Mouse (Mus musculus) layer of hippocampus, adult 11-12 months (tissue): Measurements from ENCODE around the gene Natd1.
A peak's percentile ranks its signal among the peaks of the same experiment; 100 is the strongest.

Source experiments
- DNase-seq: peaks from one replicate; pipeline ENCODE4 v3.0.0; 2022; ENCODE audit warnings: low spot score

Natd1 gene

GRCm38 (mm10) chr11:60931869-60932481, 17.4 kb upstream of the Natd1 start, which contains the start of gene Map2k3:
TSS of gene Map2k3 (plus strand) at chr11:60932033.
- peak; percentile 96 for DNase-seq

- DNase-seq: no peak
Measured at GRCm38 (mm10) chr11:60931282-60931868, 16.8 kb upstream of the Natd1 start.

GRCm38 (mm10) chr11:60930724-60931281, 16.3 kb upstream of the Natd1 start:
- no peak for DNase-seq

GRCm38 (mm10) chr11:60927264-60927663, 12.7 kb upstream of the Natd1 start:
- DNase-seq: peak; percentile 94

DNA sequence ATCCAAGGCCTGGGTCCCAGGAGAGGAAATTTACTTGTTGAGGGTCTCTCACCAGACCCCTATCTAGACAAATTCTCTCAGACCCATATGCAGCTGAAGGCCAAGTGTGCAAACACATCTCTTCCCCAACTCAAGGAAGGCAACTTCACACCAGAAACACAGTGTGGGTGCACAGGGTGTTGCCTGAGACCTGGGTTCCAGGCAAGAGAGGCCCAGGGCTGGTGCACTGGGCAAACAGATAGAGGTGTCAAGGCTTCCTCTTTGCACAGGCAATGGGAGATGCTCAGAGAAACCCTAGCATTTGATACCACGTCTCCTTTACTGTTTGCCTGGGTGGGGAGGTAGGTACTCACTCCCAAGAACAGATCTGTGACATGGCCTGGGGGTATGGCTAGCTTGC, 10.4 kb upstream of the Natd1 start:
- no peak for DNase-seq

- no peak for DNase-seq
Measured at GRCm38 (mm10) chr11:60924498-60924897, 9.9 kb upstream of the Natd1 start.

- DNase-seq: no peak
Measured at GRCm38 (mm10) chr11:60922964-60923363, 8.4 kb upstream of the Natd1 start.

DNA sequence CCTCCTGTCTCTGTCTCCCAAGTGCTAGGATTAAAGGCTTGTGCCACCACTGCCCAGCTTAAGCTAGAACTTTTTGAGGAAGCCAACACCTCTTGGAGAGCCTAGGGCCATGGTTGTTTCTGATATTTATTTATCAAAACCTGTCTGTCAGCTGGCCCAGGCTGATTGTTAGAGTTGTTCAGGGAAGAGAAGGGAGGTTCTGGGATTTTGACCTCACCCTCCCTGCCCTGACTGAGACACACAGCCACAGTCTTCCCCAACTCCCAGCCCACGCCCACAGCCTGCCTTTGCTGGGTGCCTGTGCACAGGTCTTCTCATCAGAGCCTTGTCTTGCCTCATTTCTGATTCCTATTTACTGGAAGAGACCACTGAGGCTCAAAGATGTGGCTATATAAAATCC, 7.6 kb upstream of the Natd1 start:
- DNase-seq: no peak

DNA sequence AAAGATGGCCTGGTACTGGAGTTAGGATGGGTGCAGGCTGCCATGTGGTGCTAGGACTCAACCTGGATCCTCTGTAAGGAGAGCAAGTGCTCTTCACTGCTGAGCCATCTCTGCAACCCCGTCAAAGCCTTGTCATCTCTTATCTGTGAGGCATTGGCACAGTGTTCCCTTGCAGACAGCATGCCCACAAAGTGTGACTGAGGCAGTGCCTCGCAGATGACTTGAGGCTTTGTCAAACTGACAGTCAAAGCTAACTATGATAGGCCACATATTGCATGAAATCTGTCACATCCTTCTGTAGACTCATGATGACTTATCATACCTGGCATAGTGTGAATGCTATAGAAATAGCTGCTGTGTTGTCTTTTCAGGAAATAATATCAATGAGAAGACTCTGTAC, 5.5 kb upstream of the Natd1 start:
- DNase-seq: no peak

DNA sequence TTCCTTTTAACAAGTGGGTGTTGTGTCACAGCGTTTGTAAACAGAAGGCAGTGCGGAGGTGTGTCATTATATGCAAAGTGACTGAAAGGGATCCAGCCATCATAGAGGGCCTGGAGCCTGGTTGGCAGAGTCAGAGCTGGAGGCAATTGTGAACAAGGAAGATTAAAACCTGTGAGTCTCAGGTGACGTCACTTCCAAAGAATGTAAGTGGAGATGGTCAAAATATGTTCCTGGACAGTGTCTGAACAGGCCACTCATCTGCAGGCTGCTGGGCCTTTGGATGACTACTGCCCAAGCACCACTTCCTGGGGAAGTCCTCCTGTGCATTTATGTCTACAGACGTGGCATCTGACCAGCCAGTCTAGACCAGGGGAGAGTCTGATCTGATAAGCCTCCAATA, 651 bp upstream of the Natd1 start:
- DNase-seq: no peak

- DNase-seq: peak; percentile 93
Measured at GRCm38 (mm10) chr11:60913301-60914196, 1.0 kb downstream of the Natd1 start.

DNA sequence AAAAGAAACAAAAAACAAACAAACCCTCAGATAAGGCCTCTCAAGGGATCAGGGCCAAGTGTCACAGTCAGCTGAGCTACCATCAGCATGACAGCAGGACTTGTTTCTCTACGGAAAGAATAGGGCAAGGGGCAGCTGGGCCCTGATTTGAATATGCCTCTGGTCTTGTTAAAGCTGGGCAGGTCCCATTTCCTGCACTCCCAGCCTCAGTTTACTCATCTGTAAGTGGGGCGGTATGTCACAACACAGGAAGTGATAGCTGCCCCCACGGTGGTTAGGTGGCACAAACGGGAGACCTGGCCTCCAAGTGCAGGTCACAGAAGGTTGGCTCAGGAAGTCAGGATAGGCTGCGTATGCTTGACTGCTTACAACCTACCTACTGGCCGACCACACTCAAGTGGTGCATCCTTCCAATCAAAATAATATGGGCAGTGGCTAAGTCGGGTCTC, 2.0 kb downstream of the Natd1 start:
- no peak for DNase-seq

DNA sequence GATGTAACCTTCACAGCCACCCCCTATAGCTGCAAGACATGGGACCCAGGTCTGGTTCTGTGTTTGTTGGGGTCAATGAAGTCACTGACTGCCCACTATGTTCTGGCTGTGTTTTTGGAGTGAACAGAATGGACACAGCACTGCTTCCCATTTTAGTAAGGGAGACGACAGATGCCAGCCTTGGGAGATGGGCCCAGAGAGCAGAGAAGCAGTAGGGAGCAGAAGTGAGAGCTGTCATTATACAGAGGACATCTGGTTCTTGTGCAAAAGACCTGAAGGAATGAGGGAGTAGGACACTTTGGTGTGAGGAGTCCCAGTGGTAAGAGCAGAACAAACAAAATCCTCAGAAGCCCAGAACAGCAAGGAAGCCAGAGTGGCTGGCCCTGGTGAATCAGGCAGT, 4.9 kb downstream of the Natd1 start:
- no peak for DNase-seq

- no peak for DNase-seq
Measured at GRCm38 (mm10) chr11:60908073-60908472, 6.5 kb downstream of the Natd1 start.

DNA sequence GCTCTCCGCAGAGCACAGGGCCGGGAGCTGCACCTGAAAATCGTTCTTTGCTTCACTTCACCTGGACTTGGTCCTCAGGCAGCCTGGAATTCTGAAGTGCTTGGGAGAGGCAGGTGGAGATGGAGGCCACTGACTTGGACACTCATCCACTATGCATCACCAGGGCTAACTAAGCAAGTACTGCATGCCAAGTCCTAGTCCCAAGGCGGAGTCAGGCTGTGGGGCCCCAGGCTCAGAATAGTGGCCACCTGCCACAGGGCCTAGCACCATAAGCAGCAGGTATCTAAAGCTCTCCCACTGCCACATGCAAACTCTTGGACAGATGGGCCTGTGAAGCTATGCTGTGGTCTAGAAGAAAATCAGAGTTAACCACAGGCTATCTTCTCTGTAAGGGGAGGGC, 8.1 kb downstream of the Natd1 start:
- no peak for DNase-seq

DNA sequence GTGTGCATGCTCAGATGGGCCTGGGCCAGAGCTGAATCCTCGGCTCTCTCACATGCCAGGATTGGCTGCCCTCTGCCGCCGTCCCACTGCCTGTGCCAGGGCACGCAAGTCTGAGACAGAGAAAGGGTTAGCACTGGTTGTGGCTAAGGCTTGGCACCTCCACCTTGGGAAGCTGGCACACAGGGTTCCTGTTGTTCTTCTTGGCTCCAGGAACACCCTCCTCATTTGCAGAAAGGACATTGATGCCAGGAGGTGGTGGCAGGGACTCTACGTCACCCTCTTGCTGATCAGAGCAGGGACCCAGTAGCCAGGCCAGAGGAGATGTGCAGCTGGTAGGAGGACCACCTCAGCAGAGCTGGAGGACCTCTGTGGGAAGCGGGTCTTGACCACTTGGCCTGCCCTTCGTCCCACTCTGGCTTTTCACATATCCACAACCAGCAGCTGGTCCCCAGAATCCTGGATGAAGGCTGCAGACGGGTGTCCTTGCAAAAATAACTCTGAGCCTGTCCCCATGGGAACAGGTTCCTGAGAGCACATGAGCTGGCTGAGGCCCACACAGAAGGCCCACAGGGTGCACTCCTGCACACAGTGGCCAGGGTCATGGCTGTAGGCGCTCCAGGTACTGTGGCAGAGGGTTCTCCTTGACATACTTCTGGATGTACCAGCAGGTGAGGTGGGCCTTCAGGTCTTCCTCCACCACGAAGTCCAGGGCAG, 9.0 kb downstream of the Natd1 start:
- DNase-seq: no peak

DNA sequence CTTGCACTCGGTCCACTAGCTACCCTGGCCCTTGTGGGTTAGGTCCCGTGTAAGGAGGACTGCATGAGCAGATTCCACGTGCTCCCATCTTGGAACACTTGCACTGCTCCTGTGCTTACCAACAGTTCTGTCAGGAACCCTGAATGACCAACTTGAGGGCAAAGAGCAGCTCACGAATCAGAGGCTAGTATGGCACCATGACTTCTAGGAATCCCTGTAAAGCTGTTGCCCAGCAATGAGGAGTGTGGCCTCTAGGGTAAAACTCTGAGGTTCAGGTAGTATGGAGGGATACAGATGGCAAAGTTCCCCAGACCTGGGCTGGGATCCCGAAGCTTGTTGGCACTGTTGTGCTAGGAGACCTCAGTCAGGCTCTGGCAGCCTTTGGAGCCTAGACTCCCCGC, 10.9 kb downstream of the Natd1 start:
- no peak for DNase-seq

DNA sequence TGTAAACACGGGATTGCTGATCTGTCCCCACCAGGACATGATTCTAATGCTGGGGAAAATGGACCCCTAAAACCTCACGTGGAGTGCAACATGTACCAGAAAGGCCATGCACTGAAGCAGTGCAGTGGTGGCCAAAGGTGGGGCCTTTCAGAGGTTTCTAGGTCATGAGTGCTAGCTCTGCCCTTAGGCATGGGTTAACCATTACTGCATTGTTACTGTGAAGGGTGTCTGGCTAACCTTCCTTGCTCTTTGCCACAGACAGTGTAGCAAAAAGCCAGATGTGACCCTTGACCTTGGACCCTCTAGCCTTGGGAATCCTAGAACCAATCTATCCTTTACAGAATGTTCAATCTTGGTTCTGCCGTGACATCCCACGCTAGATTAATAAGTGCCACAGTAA, 12.1 kb downstream of the Natd1 start:
- DNase-seq: no peak

GRCm38 (mm10) chr11:60902001-60902400, 12.5 kb downstream of the Natd1 start:
- no peak for DNase-seq

- DNase-seq: no peak
Measured at GRCm38 (mm10) chr11:60895915-60896314, 18.6 kb downstream of the Natd1 start.

DNA sequence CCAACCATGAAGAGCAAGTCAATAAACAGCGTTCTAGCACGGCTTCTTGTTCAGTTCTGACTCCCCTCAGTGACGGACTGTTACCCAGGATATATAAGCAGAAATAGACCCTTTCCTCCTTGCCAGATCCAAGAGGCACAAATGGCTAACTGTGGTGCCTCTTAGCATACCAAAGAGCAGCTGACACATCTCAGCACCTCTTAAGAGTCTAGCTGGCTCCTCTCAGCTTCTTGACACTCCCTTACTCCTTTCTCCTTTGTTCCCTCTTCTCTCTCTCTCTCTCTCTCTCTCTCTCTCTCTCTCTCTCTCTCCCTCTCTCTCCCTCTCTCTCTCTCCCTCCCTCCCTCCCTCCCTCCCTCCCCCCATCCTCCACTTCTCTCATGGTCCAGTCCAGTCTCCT, 23.8 kb downstream of the Natd1 start:
- DNase-seq: no peak

DNA sequence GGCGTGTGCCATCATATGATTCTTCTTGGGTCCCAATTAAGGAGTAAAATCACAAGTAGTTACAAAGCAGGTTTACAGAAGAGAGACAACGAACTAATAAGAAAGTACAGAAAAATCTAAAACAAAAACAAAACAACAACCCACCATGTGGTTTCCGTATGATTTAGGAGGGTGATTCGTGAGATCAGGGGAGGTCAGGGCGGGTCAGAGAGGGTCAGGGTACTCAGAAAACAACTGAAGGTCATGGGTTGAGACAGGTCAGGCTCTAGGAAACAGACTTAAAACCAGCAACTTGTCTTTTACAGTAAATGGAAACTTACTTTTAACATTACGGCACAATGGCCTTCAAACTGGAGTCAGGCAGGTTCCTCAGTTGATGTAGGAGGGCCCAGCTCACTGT, 24.3 kb downstream of the Natd1 start:
- DNase-seq: no peak
